Mouse (Mus musculus) kidney, adult 2 months (tissue): ENCODE data around the gene Bcas3.

Experiments
- CTCF ChIP-seq: fragments of 200-500 bp; conservative IDR thresholded peaks from 2 replicates; pipeline ENCODE4 v1.5.1; 2011; ENCODE audit warnings: low read depth, mild to moderate bottlenecking, control low read depth, low read length, moderate library complexity, mixed read lengths; ENCODE audit not compliant: insufficient read depth, insufficient read length
- POLR2A ChIP-seq: fragments of 200-500 bp; IDR thresholded peaks from one replicate; pipeline ENCODE4 v1.6.1; 2011; ENCODE audit warnings: low read depth, low read length, control low read depth

- TF ChIP-seq CTCF: no peak
- TF ChIP-seq POLR2A: no peak
Measured at GRCm38 (mm10) chr11:85729725-85730124, 376.8 kb downstream of the Bcas3 start.
